Mouse (Mus musculus): ENCODE data around the gene Adamts12.

The Adamts12 gene

GRCm38 (mm10) chr15:11082961-11083569, 18.5 kb downstream of the Adamts12 start:
- no peak for DNase-seq

- DNase-seq = no peak
Measured at GRCm38 (mm10) chr15:11083678-11084077, 19.1 kb downstream of the Adamts12 start.

GRCm38 (mm10) chr15:11084241-11084992, 19.8 kb downstream of the Adamts12 start:
- DNase-seq = no peak

- DNase-seq = no peak
Measured at GRCm38 (mm10) chr15:11084993-11085365, 20.4 kb downstream of the Adamts12 start.

GRCm38 (mm10) chr15:11089494-11089893, 24.9 kb downstream of the Adamts12 start:
- DNase-seq = no peak

GRCm38 (mm10) chr15:11095566-11095965, 31.0 kb downstream of the Adamts12 start:
- no peak for DNase-seq

- DNase-seq = no peak
Measured at GRCm38 (mm10) chr15:11097967-11098702, 33.5 kb downstream of the Adamts12 start.

- DNase-seq = no peak
Measured at GRCm38 (mm10) chr15:11098940-11099339, 34.4 kb downstream of the Adamts12 start.

- DNase-seq = no peak
Measured at GRCm38 (mm10) chr15:11100917-11101316, 36.3 kb downstream of the Adamts12 start.

- no peak for DNase-seq
Measured at GRCm38 (mm10) chr15:11105101-11105500, 40.5 kb downstream of the Adamts12 start.

GRCm38 (mm10) chr15:11107376-11107775, 42.8 kb downstream of the Adamts12 start:
- no peak for DNase-seq

- DNase-seq = no peak
Measured at GRCm38 (mm10) chr15:11114631-11115197, 50.1 kb downstream of the Adamts12 start.

GRCm38 (mm10) chr15:11116303-11116702, 51.7 kb downstream of the Adamts12 start:
- peak; percentile 44 to 50 for DNase-seq

- DNase-seq = no peak
Measured at GRCm38 (mm10) chr15:11116853-11117252, 52.3 kb downstream of the Adamts12 start.

GRCm38 (mm10) chr15:11118371-11118770, 53.8 kb downstream of the Adamts12 start:
- DNase-seq = no peak

GRCm38 (mm10) chr15:11121721-11122120, 57.1 kb downstream of the Adamts12 start:
- DNase-seq = no peak

GRCm38 (mm10) chr15:11125361-11125760, 60.8 kb downstream of the Adamts12 start:
- peak in 1 of 2 experiments; percentile 5 for DNase-seq

GRCm38 (mm10) chr15:11128457-11128856, 63.9 kb downstream of the Adamts12 start:
- no peak for DNase-seq

- DNase-seq = no peak
Measured at GRCm38 (mm10) chr15:11132586-11133558, 68.3 kb downstream of the Adamts12 start.

- DNase-seq = no peak
Measured at GRCm38 (mm10) chr15:11145581-11145980, 81.0 kb downstream of the Adamts12 start.

GRCm38 (mm10) chr15:11159386-11159785, 94.8 kb downstream of the Adamts12 start:
- DNase-seq = no peak

- DNase-seq = no peak
Measured at GRCm38 (mm10) chr15:11160759-11161158, 96.2 kb downstream of the Adamts12 start.
